Mouse (Mus musculus): ENCODE measurements at regions not wholly inside any gene's neighbourhood (a gene's known extent, or its start where the extent isn't known, plus 50 kb on each side); places are given as distances from the start of the nearest gene placed in this dataset.
A peak's percentile ranks its signal among the peaks of the same experiment; 100 is the strongest.
"Not testable (repeated sequence)": the region's sequence is repeated elsewhere in the genome, so short reads cannot be mapped to it uniquely, and the experiment has no call there.

DNA sequence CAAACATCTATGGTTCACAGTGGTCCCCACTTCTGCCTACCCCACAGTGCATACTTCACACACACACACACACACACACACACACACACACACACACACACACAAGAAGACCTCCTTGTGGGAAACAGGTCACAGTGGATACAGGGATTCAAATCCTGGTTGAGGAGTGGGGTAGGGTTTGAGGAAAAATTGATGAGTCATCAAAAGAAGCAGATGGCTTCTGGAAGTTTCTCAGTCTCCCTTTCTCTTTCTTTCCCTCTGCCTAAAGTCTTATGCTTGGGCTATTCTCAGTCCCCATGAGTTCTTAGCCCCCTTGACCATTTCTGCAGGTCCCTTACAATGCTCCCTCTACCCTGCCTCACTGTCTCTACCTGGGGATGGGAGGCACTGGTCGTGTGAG, 56.4 kb downstream of the Rassf10 start:
- no peak for DNase-seq (ENCODE audit: low spot score)

DNA sequence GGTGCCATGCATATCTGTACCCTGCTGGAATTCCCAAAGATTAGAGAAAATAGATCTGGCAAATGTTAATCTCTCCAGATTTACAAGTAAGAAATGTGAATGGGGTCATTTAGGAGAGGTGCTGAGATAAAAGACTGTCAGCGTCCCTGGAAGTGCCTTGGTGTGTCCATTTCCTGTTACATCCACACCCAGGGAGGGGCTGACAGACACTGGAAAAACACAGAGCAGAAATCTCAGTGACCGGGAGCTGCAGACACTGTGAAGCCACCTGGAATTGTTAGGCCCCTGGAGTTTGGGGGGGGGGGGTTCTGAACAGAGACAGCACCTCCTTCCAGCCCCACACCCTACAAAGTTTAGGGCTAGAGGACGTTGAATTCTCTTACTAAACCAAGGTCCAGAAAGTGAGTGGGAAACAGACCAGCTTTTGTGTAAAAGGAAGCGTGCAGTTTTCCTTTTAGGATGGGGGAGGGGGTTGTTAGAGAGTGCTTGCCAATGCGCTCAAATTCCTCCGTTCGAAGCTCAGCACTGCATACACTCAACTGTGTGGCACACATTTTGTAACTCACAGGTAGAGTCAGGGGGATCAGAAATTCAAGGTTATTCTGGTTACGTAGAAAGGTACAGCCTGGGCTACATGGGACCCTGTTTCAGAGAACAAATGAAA, 63.5 kb downstream of the Rassf10 start:
- DNase-seq (ENCODE audit: low spot score): no peak

GRCm38 (mm10) chr7:113021412-113021811, 67.7 kb downstream of the Rassf10 start:
- no peak for DNase-seq (ENCODE audit: low spot score)

GRCm38 (mm10) chr7:113022516-113022915, 68.8 kb downstream of the Rassf10 start:
- no peak for DNase-seq (ENCODE audit: low spot score)

DNA sequence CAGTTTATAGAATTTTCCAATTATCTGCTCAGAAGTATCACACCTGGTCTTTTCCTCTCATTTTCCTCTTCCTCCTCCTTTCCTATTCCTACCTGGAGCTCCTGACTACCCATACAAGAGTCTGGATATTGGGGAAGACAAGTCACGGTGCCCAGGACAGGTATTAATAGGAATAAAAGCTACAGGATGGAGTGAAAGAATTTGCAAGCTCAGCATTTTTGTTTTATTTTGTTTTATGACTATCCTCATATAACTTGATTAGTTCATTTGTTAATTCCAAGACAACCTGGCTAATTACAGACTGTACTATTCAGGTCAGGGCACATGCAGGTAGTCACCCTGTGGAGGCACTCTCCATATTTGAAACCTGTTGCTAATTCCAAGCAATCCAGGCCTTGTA, 72.0 kb downstream of the Rassf10 start:
- no peak for DNase-seq (ENCODE audit: low spot score)

GRCm38 (mm10) chr7:113026290-113027075, 72.7 kb downstream of the Rassf10 start:
- no peak for DNase-seq (ENCODE audit: low spot score)

- no peak for DNase-seq (ENCODE audit: low spot score)
Measured at GRCm38 (mm10) chr7:113027125-113027801, 73.5 kb downstream of the Rassf10 start.

GRCm38 (mm10) chr7:113030053-113030752, 76.4 kb downstream of the Rassf10 start:
- DNase-seq (ENCODE audit: low spot score): no peak

GRCm38 (mm10) chr7:113035751-113036150, 82.0 kb downstream of the Rassf10 start:
- DNase-seq (ENCODE audit: low spot score): no peak

- DNase-seq (ENCODE audit: low spot score): no peak
Measured at GRCm38 (mm10) chr7:113037825-113038613, 84.3 kb downstream of the Rassf10 start.

- DNase-seq (ENCODE audit: low spot score): no peak
Measured at GRCm38 (mm10) chr7:113038906-113039671, 85.3 kb downstream of the Rassf10 start.

GRCm38 (mm10) chr7:113045613-113046159, 91.9 kb downstream of the Rassf10 start:
- not testable (repeated sequence) for DNase-seq (ENCODE audit: low spot score)

- DNase-seq (ENCODE audit: low spot score): no peak
Measured at GRCm38 (mm10) chr7:113046406-113046805, 92.6 kb downstream of the Rassf10 start.

DNA sequence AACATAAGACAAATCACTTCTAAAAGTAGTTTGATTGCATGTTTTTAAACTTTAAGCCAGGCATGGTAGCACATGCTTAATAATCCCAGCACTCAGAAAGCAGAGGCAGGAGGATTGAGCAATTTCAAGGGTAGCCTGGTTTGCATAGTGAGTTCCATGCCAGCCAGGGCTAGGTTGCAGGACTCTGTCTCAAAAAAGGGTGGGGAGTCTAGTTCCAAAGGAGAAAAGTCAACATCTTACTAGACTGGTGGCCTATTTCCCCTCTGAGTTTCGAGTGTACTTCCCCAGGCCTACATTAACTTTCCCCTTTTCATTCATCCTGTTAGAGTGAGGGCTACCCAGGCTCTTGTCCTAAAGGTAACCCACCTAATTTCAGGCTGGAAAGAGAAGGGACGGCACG, 93.8 kb downstream of the Rassf10 start:
- DNase-seq (ENCODE audit: low spot score): no peak

- DNase-seq (ENCODE audit: low spot score): peak; percentile 16
Measured at GRCm38 (mm10) chr7:113048097-113048795, 94.5 kb downstream of the Rassf10 start.

DNA sequence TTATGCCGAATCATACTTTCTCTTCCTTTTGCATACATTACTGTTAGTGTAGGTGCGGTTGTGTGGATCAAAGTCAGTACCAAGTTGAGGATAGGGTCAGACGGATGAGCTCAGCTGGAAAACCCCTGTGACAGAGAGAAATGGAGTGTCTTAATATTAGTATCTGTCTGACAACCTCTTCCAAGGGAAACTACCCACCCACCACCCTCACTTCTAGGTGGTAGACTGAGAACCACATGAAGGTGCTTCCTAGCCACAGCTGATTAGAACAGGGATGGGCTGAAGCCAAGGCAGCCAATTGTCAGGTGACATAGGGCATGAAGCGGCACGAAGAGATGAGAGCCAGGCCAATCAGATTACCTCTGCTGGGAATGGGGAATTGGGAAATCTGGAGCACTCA, 95.7 kb downstream of the Rassf10 start:
- DNase-seq (ENCODE audit: low spot score): no peak

DNA sequence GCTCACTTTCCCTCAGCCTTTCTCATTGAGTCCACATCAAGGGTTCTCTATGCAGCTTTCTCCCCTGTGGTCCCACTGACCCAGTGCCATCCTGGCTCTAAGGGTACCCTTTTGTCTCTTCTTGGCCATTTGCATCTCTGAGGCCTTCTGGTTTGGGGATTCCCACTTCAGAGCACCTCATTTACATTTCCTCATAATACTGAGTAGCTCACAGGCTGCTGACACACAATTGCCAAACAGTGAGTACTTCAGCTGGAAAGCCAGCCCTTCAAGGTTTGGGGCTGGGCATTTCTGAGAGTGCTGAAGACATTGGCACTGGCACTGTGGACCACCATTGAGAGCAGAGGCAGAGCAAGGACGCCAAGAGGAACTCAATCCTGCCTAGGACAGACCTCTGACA, 99.2 kb downstream of the Rassf10 start:
- no peak for DNase-seq (ENCODE audit: low spot score)

DNA sequence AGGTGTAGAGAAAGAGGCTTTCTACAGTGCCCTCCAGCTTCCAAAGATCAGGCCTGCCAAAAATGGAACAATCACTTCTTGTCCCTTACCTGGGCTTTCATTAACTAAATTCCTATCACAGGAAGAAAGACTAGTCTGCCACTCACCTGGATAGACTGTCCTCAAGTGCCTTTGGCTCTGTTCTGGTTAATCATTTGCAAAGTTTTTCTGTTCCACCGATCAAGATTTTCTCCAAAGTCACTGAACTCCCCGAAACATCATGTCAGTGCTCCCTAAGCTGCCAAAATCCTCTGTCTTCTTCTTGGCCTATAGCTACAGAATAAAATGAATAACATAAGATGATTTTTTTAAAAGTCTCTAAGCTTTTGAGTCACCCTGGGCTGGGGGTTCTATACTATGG, 102.7 kb downstream of the Rassf10 start:
- DNase-seq (ENCODE audit: low spot score): no peak

- peak; percentile 34 for DNase-seq (ENCODE audit: low spot score)
Measured at GRCm38 (mm10) chr7:113059211-113059966, 105.6 kb downstream of the Rassf10 start.

Data from embryo, embryonic 10 days (tissue).